Mouse (Mus musculus): ENCODE measurements at regions not wholly inside any gene's neighbourhood (a gene's known extent, or its start where the extent isn't known, plus 50 kb on each side); places are given as distances from the start of the nearest gene placed in this dataset.

DNA sequence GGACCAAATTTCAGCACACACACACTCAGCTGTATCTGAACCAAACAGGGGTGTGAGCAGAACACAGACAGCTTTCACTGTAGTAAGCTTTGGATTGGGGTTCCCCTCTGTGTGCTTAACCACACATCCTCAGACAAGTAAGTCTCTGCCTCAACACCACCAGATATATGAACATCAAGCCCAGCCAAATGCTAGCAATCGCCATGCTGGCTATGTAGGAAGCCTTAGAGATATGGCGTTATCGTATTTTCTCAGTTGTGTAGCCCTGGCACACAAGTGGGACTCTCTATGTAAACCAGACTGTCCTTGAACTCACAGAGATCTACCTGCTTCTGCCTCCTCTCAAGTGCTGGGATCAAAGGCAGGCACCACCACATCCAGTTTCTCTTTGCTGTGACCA lies 99.9 kb upstream of the Plcl2 start:
- TF ChIP-seq CTCF (IDR thresholded peaks at IDR 0.05; ENCODE audit: extremely low read depth, insufficient read depth, low read length) (no peak), POLR2A (IDR thresholded peaks at IDR 0.05; ENCODE audit: extremely low read depth, insufficient read depth, low read length) (no peak)
